Mouse (Mus musculus): ENCODE measurements around the gene Primpol.

DNA sequence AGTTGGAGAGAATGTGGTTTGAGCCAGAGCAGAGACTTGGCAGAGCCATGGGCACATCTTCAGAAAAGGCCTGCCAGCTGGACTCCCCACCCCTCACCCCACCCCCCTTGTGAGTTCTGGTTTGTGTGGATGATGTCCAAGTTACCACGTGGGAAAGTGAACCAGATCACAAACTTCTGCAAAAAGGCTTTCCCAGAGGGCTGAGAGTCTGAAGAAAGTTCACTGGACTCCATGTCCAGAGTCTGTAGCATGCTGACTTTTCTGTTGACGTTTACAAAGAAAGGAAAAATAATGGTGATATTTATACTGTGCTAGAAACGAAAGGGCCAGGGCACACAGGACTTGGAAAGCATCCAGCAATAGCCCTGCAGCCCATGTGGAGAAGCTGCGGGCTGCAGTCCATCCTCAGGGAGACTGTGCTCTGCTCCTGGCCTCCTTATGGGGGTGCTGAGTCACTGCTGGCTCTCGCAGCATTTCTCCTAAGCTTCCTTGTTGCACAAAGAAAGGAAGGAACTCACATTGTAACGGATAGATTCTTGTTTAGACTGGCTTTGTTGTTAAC is 22.1 kb upstream of the Primpol start:
- TF ChIP-seq CTCF (IDR thresholded peaks at IDR 0.05; ENCODE audit: low read depth, low read length) (peak; percentile 15; the same call in 1 of the 2 replicates), POLR2A (IDR thresholded peaks at IDR 0.05; ENCODE audit: extremely low read depth, insufficient read depth, low read length) (no peak)
